Mouse (Mus musculus): Measurements from ENCODE around the gene Kif1bp. TPM values are rescaled to one million over a fixed set of nuclear protein-coding genes. Genes with fewer than 3 reads are reported as not detected.
"Not testable (repeated sequence)": the region's sequence is repeated elsewhere in the genome, so short reads cannot be mapped to it uniquely, and the experiment has no call there.

Kif1bp gene
- 32.4 and 41.5 TPM in 2 replicates for polyA plus RNA-seq (2014; fragmentation: Nextera tagmentation; extraction: Ambion mirVana)

- peak within 1 kb of the TSS; percentile 87 for H3K4me3 ChIP-seq (ENCODE audit: low read length)
- peak; percentile 99 for ATAC-seq (ENCODE audit: low FRiP score, low TSS enrichment)
- no peak within 1 kb of the TSS for H3K27ac ChIP-seq (ENCODE audit: low read depth, low read length)
- peak within 1 kb of the TSS; percentile 90 for H3K9ac ChIP-seq (ENCODE audit: low read depth, low read length)
- H3K9me3 ChIP-seq (ENCODE audit: control insufficient read depth, low read length), result no peaks in the 10 kb centered on the region
- peaks cover 7% of the 10 kb centered on the region; the same call in 1 of the 2 replicates for H3K4me1 ChIP-seq (ENCODE audit: control insufficient read depth, insufficient read depth, low read length)
- no peaks in the 10 kb centered on the region for H3K27me3 ChIP-seq (ENCODE audit: control insufficient read depth, insufficient read depth, low read length)
- 7% methylated on average over 33 of the region's 33 CpGs for WGBS
- peaks cover 53% of the 10 kb centered on the region for H3K36me3 ChIP-seq (ENCODE audit: control insufficient read depth, insufficient read depth, low read length)
- H3K4me2 ChIP-seq (replicated peaks; ENCODE audit: low read depth, low read length), result peak within 1 kb of the TSS; percentile 86
These were observed at the start of gene Kif1bp for GRCm38 (mm10) chr10:62578338-62579100. Kif1bp (minus strand) TSS chr10:62578457.

- Histone ChIP-seq H3K9ac (ENCODE audit: low read depth, low read length) (no peak overlapping the region), H3K9me3 (ENCODE audit: control insufficient read depth, low read length) (no peaks in the 10 kb centered on the region), H3K36me3 (ENCODE audit: control insufficient read depth, insufficient read depth, low read length) (no peaks in the 10 kb centered on the region), H3K4me2 (replicated peaks; ENCODE audit: low read depth, low read length) (no peak overlapping the region), H3K27ac (ENCODE audit: low read depth, low read length) (no peak overlapping the region), H3K4me1 (ENCODE audit: control insufficient read depth, insufficient read depth, low read length) (no peaks in the 10 kb centered on the region; the same call in 1 of the 2 replicates), H3K4me3 (ENCODE audit: low read length) (no peak overlapping the region), H3K27me3 (ENCODE audit: control insufficient read depth, insufficient read depth, low read length) (no peaks in the 10 kb centered on the region)
- no peak for ATAC-seq (ENCODE audit: low FRiP score, low TSS enrichment)
- 89% methylated on average over 3 of the region's 3 CpGs for WGBS
These were observed 25.9 kb upstream of the Kif1bp start for GRCm38 (mm10) chr10:62604161-62604560.

GRCm38 (mm10) chr10:62603233-62604030 is 25.2 kb upstream of the Kif1bp start:
- no peaks in the 10 kb centered on the region for H3K27me3 ChIP-seq (ENCODE audit: control insufficient read depth, insufficient read depth, low read length)
- H3K36me3 ChIP-seq (ENCODE audit: control insufficient read depth, insufficient read depth, low read length), result peaks cover 4% of the 10 kb centered on the region
- no peak overlapping the region for H3K9ac ChIP-seq (ENCODE audit: low read depth, low read length)
- 89% methylated on average over 12 of the region's 12 CpGs for WGBS
- H3K4me2 ChIP-seq (replicated peaks; ENCODE audit: low read depth, low read length), result no peak overlapping the region
- no peak overlapping the region for H3K4me3 ChIP-seq (ENCODE audit: low read length)
- no peak for ATAC-seq (ENCODE audit: low FRiP score, low TSS enrichment)
- no peak overlapping the region for H3K27ac ChIP-seq (ENCODE audit: low read depth, low read length)
- H3K4me1 ChIP-seq (ENCODE audit: control insufficient read depth, insufficient read depth, low read length), result no peaks in the 10 kb centered on the region; the same call in 1 of the 2 replicates
- no peaks in the 10 kb centered on the region for H3K9me3 ChIP-seq (ENCODE audit: control insufficient read depth, low read length)

GRCm38 (mm10) chr10:62602177-62603040 is 24.2 kb upstream of the Kif1bp start, which contains the start of gene Ddx21:
Ddx21 (minus strand) TSS chr10:62602281.
- H3K4me3 ChIP-seq (ENCODE audit: low read length), result peak within 1 kb of the TSS; percentile 98
- peaks cover 14% of the 10 kb centered on the region for H3K36me3 ChIP-seq (ENCODE audit: control insufficient read depth, insufficient read depth, low read length)
- H3K4me1 ChIP-seq (ENCODE audit: control insufficient read depth, insufficient read depth, low read length), result no peaks in the 10 kb centered on the region; the same call in 1 of the 2 replicates
- H3K27ac ChIP-seq (ENCODE audit: low read depth, low read length), result peak within 1 kb of the TSS; percentile 78; the same call in 1 of the 2 replicates
- H3K9me3 ChIP-seq (ENCODE audit: control insufficient read depth, low read length), result no peaks in the 10 kb centered on the region
- peak; percentile 98 for ATAC-seq (ENCODE audit: low FRiP score, low TSS enrichment)
- peak within 1 kb of the TSS; percentile 93 for H3K4me2 ChIP-seq (replicated peaks; ENCODE audit: low read depth, low read length)
- H3K27me3 ChIP-seq (ENCODE audit: control insufficient read depth, insufficient read depth, low read length), result no peaks in the 10 kb centered on the region
- 6% methylated on average over 53 of the region's 53 CpGs for WGBS
- H3K9ac ChIP-seq (ENCODE audit: low read depth, low read length), result peak within 1 kb of the TSS; percentile 80

GRCm38 (mm10) chr10:62601833-62602176 is 23.5 kb upstream of the Kif1bp start:
- Histone ChIP-seq H3K4me1 (ENCODE audit: control insufficient read depth, insufficient read depth, low read length) (no peaks in the 10 kb centered on the region; the same call in 1 of the 2 replicates), H3K4me2 (replicated peaks; ENCODE audit: low read depth, low read length) (peak overlapping the region; percentile 93), H3K27ac (ENCODE audit: low read depth, low read length) (peak overlapping the region; percentile 78; the same call in 1 of the 2 replicates), H3K4me3 (ENCODE audit: low read length) (peak overlapping the region; percentile 98), H3K27me3 (ENCODE audit: control insufficient read depth, insufficient read depth, low read length) (no peaks in the 10 kb centered on the region), H3K36me3 (ENCODE audit: control insufficient read depth, insufficient read depth, low read length) (peaks cover 20% of the 10 kb centered on the region), H3K9ac (ENCODE audit: low read depth, low read length) (peak overlapping the region; percentile 80), H3K9me3 (ENCODE audit: control insufficient read depth, low read length) (no peaks in the 10 kb centered on the region)
- WGBS, result under 1% methylated on average over 23 of the region's 23 CpGs
- ATAC-seq (ENCODE audit: low FRiP score, low TSS enrichment), result peak; percentile 80

- no peaks in the 10 kb centered on the region for H3K9me3 ChIP-seq (ENCODE audit: control insufficient read depth, low read length)
- H3K27me3 ChIP-seq (ENCODE audit: control insufficient read depth, insufficient read depth, low read length), result no peaks in the 10 kb centered on the region
- WGBS, result 11% methylated on average over 20 of the region's 20 CpGs
- peak overlapping the region; percentile 98 for H3K4me3 ChIP-seq (ENCODE audit: low read length)
- H3K27ac ChIP-seq (ENCODE audit: low read depth, low read length), result no peak overlapping the region; the same call in 1 of the 2 replicates
- H3K4me2 ChIP-seq (replicated peaks; ENCODE audit: low read depth, low read length), result peak overlapping the region; percentile 93
- H3K9ac ChIP-seq (ENCODE audit: low read depth, low read length), result peak overlapping the region; percentile 80
- H3K36me3 ChIP-seq (ENCODE audit: control insufficient read depth, insufficient read depth, low read length), result peaks cover 23% of the 10 kb centered on the region
- no peak for ATAC-seq (ENCODE audit: low FRiP score, low TSS enrichment)
- H3K4me1 ChIP-seq (ENCODE audit: control insufficient read depth, insufficient read depth, low read length), result no peaks in the 10 kb centered on the region; the same call in 1 of the 2 replicates
These were observed 23.0 kb upstream of the Kif1bp start for GRCm38 (mm10) chr10:62601053-62601791.

GRCm38 (mm10) chr10:62600056-62600455 is 21.8 kb upstream of the Kif1bp start:
- Histone ChIP-seq H3K27ac (ENCODE audit: low read depth, low read length) (no peak overlapping the region), H3K4me1 (ENCODE audit: control insufficient read depth, insufficient read depth, low read length) (no peaks in the 10 kb centered on the region; the same call in 1 of the 2 replicates), H3K4me2 (replicated peaks; ENCODE audit: low read depth, low read length) (no peak overlapping the region), H3K27me3 (ENCODE audit: control insufficient read depth, insufficient read depth, low read length) (no peaks in the 10 kb centered on the region), H3K9me3 (ENCODE audit: control insufficient read depth, low read length) (no peaks in the 10 kb centered on the region), H3K4me3 (ENCODE audit: low read length) (no peak overlapping the region), H3K36me3 (ENCODE audit: control insufficient read depth, insufficient read depth, low read length) (peaks cover 32% of the 10 kb centered on the region), H3K9ac (ENCODE audit: low read depth, low read length) (no peak overlapping the region)
- no peak for ATAC-seq (ENCODE audit: low FRiP score, low TSS enrichment)
- 88% methylated on average over 6 of the region's 6 CpGs for WGBS

- H3K27me3 ChIP-seq (ENCODE audit: control insufficient read depth, insufficient read depth, low read length); H3K9me3 ChIP-seq (ENCODE audit: control insufficient read depth, low read length); H3K27ac ChIP-seq (ENCODE audit: low read depth, low read length); H3K9ac ChIP-seq (ENCODE audit: low read depth, low read length); H3K4me2 ChIP-seq (replicated peaks; ENCODE audit: low read depth, low read length); H3K4me3 ChIP-seq (ENCODE audit: low read length); ATAC-seq (ENCODE audit: low FRiP score, low TSS enrichment); H3K4me1 ChIP-seq (ENCODE audit: control insufficient read depth, insufficient read depth, low read length): not testable (repeated sequence)
- H3K36me3 ChIP-seq (ENCODE audit: control insufficient read depth, insufficient read depth, low read length), result peaks cover 40% of the 10 kb centered on the region
- 96% methylated on average over 3 of the region's 3 CpGs for WGBS
These were observed 21.1 kb upstream of the Kif1bp start for GRCm38 (mm10) chr10:62599311-62599710.
